Mouse (Mus musculus) liver, postnatal 0 days (tissue): ENCODE measurements around the gene Acot6.

ENCODE experiments used
- CTCF ChIP-seq: sonication (generic); IDR thresholded peaks from 2 replicates; pipeline ENCODE4 v1.5.1; 2016; ENCODE audit warnings: antibody characterized with exemption, low read depth
- EP300 ChIP-seq: IDR thresholded peaks from 2 replicates; pipeline ENCODE4 v1.6.1; 2016; ENCODE audit warnings: antibody characterized with exemption, low read depth, mild to moderate bottlenecking

- no peak for TF ChIP-seq CTCF
- no peak for TF ChIP-seq EP300
Measured at GRCm38 (mm10) chr12:84084581-84084980, 15.9 kb upstream of the Acot6 start.
